Mouse (Mus musculus): Measurements from ENCODE around the gene Wdr89.

Wdr89 gene

GRCm38 (mm10) chr12:75616158-75616791, 53.1 kb downstream of the Wdr89 start:
- peak; percentile 10 for DNase-seq (ENCODE audit: low read depth, low spot score)

GRCm38 (mm10) chr12:75615556-75615955, 53.8 kb downstream of the Wdr89 start:
- DNase-seq (ENCODE audit: low read depth, low spot score) = no peak

- DNase-seq (ENCODE audit: low read depth, low spot score) = no peak
These were observed 56.6 kb downstream of the Wdr89 start for GRCm38 (mm10) chr12:75612711-75613110.

GRCm38 (mm10) chr12:75599490-75599889, 69.8 kb downstream of the Wdr89 start:
- DNase-seq (ENCODE audit: low read depth, low spot score) = no peak

GRCm38 (mm10) chr12:75598988-75599387, 70.3 kb downstream of the Wdr89 start:
- no peak for DNase-seq (ENCODE audit: low read depth, low spot score)

- DNase-seq (ENCODE audit: low read depth, low spot score) = no peak
These were observed 71.6 kb downstream of the Wdr89 start for GRCm38 (mm10) chr12:75597707-75598106.

GRCm38 (mm10) chr12:75596154-75597002, 73.0 kb downstream of the Wdr89 start, which contains the start of gene Ppp2r5e:
TSS of gene Ppp2r5e (minus strand) at chr12:75596245.
- peak; percentile 99 for DNase-seq (ENCODE audit: low read depth, low spot score)

GRCm38 (mm10) chr12:75595291-75596153, 73.8 kb downstream of the Wdr89 start:
- peak; percentile 48 for DNase-seq (ENCODE audit: low read depth, low spot score)

- no peak for DNase-seq (ENCODE audit: low read depth, low spot score)
These were observed 74.9 kb downstream of the Wdr89 start for GRCm38 (mm10) chr12:75594404-75594803.

GRCm38 (mm10) chr12:75593817-75594216, 75.5 kb downstream of the Wdr89 start:
- no peak for DNase-seq (ENCODE audit: low read depth, low spot score)

GRCm38 (mm10) chr12:75587501-75587900, 81.8 kb downstream of the Wdr89 start:
- DNase-seq (ENCODE audit: low read depth, low spot score) = peak; percentile 12

GRCm38 (mm10) chr12:75583776-75584175, 85.6 kb downstream of the Wdr89 start:
- no peak for DNase-seq (ENCODE audit: low read depth, low spot score)
